Mouse (Mus musculus) liver, embryonic 14.5 days (tissue): ENCODE measurements around the gene Nhlrc4. TPM values are rescaled to one million over a fixed set of nuclear protein-coding genes. Genes with fewer than 3 reads are reported as not detected.

ENCODE experiments used
- ATAC-seq: fragments of 200-750 bp; cut with Nextera tagmentation; 2 replicates; pipeline ENCODE4 v1.8.0; 2017; ENCODE audit warnings: moderate number of reproducible peaks, mild to moderate bottlenecking, moderate library complexity; ENCODE audit not compliant: insufficient read depth
- DNase-seq, 3 experiments: peaks; one replicate each; pipeline ENCODE4 v3.0.0-alpha.2; 2012 to 2013; ENCODE audit warnings: low read depth in 3 of 3, low spot score in 3 of 3
- H3K27ac ChIP-seq: fragments of 300-500 bp; sonication (generic); 2 replicates; pipeline ENCODE4 v1.5.1; 2014; ENCODE audit warnings: moderate library complexity, mild to moderate bottlenecking, control low read depth, inconsistent platforms
- H3K27me3 ChIP-seq: fragments of 300-500 bp; sonication (generic); 2 replicates; pipeline ENCODE4 v1.6.1; 2014; ENCODE audit warnings: mild to moderate bottlenecking, low read length, moderate library complexity; ENCODE audit not compliant: control insufficient read depth, insufficient read depth
- H3K36me3 ChIP-seq: fragments of 300-500 bp; sonication (generic); replicated peaks from 2 replicates; pipeline ENCODE4 v1.6.1; 2014; ENCODE audit warnings: low read depth; ENCODE audit not compliant: control insufficient read depth, insufficient read depth
- H3K4me1 ChIP-seq, 2 experiments: fragments of 200-500 bp in 1 of 2; fragments of 300-500 bp in 1 of 2; sonication (generic) in 1 of 2; replicated peaks; 2 replicates each; pipeline ENCODE4 v1.6.1; 2012 to 2014; ENCODE audit warnings: antibody characterized with exemption in 1 of 2, inconsistent platforms in 1 of 2, low read length in 1 of 2; ENCODE audit not compliant: control insufficient read depth in 2 of 2, insufficient read depth in 2 of 2
- H3K4me2 ChIP-seq: fragments of 300-500 bp; sonication (generic); 2 replicates; pipeline ENCODE4 v1.6.1; 2014; ENCODE audit warnings: low read depth, mild to moderate bottlenecking, control low read depth, moderate library complexity
- H3K4me3 ChIP-seq, 2 experiments: fragments of 200-500 bp in 1 of 2; fragments of 300-500 bp in 1 of 2; sonication (generic) in 1 of 2; 2 replicates each; pipeline ENCODE4 v1.5.1; 2012 to 2014; ENCODE audit warnings: low read depth in 2 of 2, low read length in 2 of 2, mild to moderate bottlenecking in 2 of 2, control low read depth in 1 of 2, inconsistent platforms in 1 of 2, moderate library complexity in 1 of 2; ENCODE audit not compliant: insufficient read depth in 1 of 2
- H3K9ac ChIP-seq: fragments of 300-500 bp; sonication (generic); replicated peaks from 2 replicates; pipeline ENCODE4 v1.6.1; 2014; ENCODE audit warnings: mild to moderate bottlenecking, control low read depth, moderate library complexity
- H3K9me3 ChIP-seq: fragments of 300-500 bp; sonication (generic); 2 replicates; pipeline ENCODE4 v1.6.1; 2016; ENCODE audit warnings: low read length, mixed read lengths; ENCODE audit not compliant: control insufficient read depth
- CTCF ChIP-seq: IDR thresholded peaks from 2 replicates; pipeline ENCODE4 v1.5.1; 2016; ENCODE audit warnings: antibody characterized with exemption, low read depth, control low read depth
- EP300 ChIP-seq: IDR thresholded peaks from 2 replicates; pipeline ENCODE4 v1.6.1; 2016; ENCODE audit warnings: antibody characterized with exemption, low read depth
- WGBS: fragments of 180-500 bp; shearing (Covaris S2); extraction: QIAGEN DNeasy Blood & Tissue Kit; methylation state at CpG from one replicate; pipeline ENCODE4 v1.1.7; 2014; ENCODE audit not compliant: insufficient replicate concordance; 5-methylcytosine and 5-hydroxymethylcytosine counted together
- polyA plus RNA-seq, 2 experiments: library from polyadenylated mRNA; depleted of rRNA in 1 of 2; stranded (reverse) in 1 of 2; unstranded in 1 of 2; fragments of >200 nt; fragmentation: Nextera tagmentation in 1 of 2; extraction: Ambion mirVana in 1 of 2; gene quantifications; 2 replicates each; pipeline versions ENCODE4 v1.2.1 to v1.2.3; 2012 to 2014

Gene Nhlrc4
- polyA plus RNA-seq, 2 experiments = 1.9 to 8.9 TPM

DNA sequence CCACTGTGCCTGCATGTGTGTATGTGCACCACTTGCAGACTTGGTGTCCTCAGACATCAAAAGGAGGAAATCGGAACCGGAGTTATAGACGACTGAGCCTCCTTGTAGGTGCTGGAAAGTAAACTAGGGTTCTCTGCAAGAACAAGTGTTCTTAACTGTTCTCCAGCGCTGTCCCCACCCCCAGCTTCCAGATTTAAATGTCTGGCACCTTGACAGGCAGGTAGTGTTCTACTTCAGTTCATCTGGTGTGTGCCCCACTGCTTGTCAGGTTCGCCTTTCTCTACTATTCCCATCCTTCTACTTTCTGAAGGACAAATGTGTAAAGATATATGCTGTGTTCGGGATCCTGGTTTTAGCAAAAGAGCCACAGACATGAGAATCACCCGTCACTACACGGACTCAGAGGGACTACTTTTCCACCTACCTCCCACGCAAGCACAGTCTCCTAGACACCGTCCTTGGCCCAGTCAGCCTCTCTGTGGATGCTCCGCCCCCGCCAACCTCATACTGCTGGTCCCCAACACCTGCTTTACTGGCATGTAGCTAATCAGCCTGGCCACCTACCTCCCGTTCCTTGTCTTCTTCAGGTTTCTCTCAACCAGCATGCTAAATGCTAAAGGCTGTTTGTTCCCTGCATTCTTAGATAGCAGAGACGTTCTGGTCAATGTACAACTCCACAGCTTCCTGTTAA is 31.4 kb downstream of the Nhlrc4 start:
- Histone ChIP-seq H3K27ac (no peak overlapping the region), H3K4me1 (peaks cover under 1 to 16% of the 10 kb centered on the region in 2 experiments; a peak in 3 of 4 replicates), H3K4me3 (no peak overlapping the region), H3K27me3 (no peaks in the 10 kb centered on the region), H3K4me2 (no peak overlapping the region), H3K9me3 (no peaks in the 10 kb centered on the region), H3K36me3 (no peaks in the 10 kb centered on the region), H3K9ac (no peak overlapping the region)
- DNase-seq (no peak), ATAC-seq (no peak)
- 50% methylated on average over 14 of the region's 14 CpGs for WGBS
- TF ChIP-seq CTCF (no peak), EP300 (no peak)

DNA sequence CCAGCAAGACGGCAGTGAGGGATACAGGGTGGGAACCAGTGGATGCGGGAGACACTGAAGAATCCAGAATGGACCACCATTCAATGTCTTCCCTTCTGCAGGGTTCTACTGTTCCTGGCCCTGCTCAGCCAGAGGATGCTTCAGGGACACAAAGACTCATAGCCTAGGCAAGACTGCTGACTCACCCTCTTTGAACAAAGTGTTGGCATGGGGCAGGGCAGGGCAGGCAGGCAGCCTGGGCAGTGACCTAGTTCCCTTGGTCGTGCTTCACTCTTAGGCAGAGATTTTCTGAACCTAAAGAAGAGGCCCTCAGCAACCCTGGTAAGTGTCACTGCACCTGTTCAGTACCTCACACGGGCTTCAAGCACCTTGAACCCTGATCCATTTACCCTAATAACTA is 32.9 kb downstream of the Nhlrc4 start:
- no peaks in the 10 kb centered on the region for H3K9me3 ChIP-seq
- H3K27ac ChIP-seq = no peak overlapping the region
- peaks cover 0 to 15% of the 10 kb centered on the region in 2 experiments; a peak in 1 of 4 replicates for H3K4me1 ChIP-seq
- H3K9ac ChIP-seq = no peak overlapping the region
- ATAC-seq (no peak), DNase-seq (no peak)
- TF ChIP-seq EP300 (no peak), CTCF (no peak)
- H3K4me2 ChIP-seq = no peak overlapping the region
- H3K27me3 ChIP-seq = no peaks in the 10 kb centered on the region
- 74% methylated on average over 4 of the region's 4 CpGs for WGBS
- no peak overlapping the region for H3K4me3 ChIP-seq
- H3K36me3 ChIP-seq = no peaks in the 10 kb centered on the region

DNA sequence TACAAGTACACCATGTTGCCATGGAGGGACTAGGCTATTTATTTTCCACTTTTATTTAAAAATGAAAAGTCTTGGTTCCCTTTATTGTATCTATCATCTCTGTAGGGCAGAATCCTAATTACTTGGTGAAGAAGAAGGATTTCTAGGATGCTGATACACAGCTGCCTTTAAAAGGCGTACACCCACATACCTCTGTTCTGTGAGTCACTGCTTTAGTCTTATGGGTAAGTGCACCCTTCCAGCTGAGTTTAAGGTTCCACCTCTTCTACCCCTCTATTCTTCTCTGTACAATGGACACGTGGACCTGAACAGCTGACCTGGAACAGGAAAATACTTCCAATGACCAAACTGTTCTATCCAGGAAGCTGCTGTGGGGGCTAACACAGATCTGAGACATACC is 37.1 kb downstream of the Nhlrc4 start:
- no peak for ATAC-seq
- no peak overlapping the region for H3K9ac ChIP-seq
- H3K36me3 ChIP-seq = no peaks in the 10 kb centered on the region
- no peaks in the 10 kb centered on the region for H3K4me1 ChIP-seq
- H3K27ac ChIP-seq = no peak overlapping the region
- no peaks in the 10 kb centered on the region for H3K9me3 ChIP-seq
- no peak for TF ChIP-seq EP300
- TF ChIP-seq CTCF = no peak
- no peak overlapping the region for H3K4me2 ChIP-seq
- WGBS = 68% methylated on average over 2 of the region's 2 CpGs
- H3K4me3 ChIP-seq = no peak overlapping the region
- no peaks in the 10 kb centered on the region for H3K27me3 ChIP-seq
- no peak for DNase-seq

DNA sequence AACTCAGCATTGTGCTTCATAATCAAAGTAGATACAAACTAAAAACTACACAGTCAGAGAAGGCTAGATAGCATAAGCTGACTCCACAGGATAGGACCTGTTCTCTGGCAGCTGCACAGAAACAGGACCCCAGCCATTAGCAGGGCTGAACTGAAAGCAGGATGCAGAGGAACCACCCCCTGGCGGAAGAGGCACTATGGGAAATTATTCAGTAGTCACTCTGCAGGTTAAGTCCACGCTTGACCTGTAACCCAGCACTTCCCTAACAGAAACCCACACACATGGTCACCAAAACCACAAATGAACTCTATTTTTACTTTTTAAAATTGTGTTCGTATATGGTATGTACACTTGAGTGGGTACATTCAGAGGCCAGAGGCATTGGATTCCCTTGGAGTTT is 41.7 kb downstream of the Nhlrc4 start:
- Histone ChIP-seq H3K4me2 (no peak overlapping the region), H3K9ac (no peak overlapping the region), H3K27ac (no peak overlapping the region), H3K27me3 (no peaks in the 10 kb centered on the region), H3K4me1 (no peaks in the 10 kb centered on the region), H3K36me3 (no peaks in the 10 kb centered on the region), H3K9me3 (no peaks in the 10 kb centered on the region), H3K4me3 (no peak overlapping the region)
- no peak for TF ChIP-seq EP300
- TF ChIP-seq CTCF = no peak
- WGBS = 47% methylated on average over 3 of the region's 3 CpGs
- DNase-seq (no peak), ATAC-seq (no peak)

DNA sequence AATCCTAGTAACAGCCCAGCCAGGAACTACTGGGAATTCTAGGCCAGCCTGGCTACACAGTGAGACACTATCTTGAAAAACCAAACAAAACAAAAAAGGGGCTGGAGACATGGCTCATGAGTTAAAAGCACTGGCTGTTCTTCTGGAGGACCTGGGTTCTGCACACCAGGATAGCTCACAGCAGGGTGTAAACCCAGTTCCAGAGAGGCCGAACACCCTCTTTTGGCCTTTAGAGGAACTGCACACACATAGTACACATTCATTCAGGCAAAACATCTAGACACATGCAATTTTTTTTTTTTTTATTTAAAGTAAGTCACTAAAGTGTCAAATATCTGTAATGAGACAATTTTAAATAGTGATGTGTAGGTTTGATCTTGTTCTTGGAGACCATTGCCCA is 44.6 kb downstream of the Nhlrc4 start:
- Histone ChIP-seq H3K9ac (no peak overlapping the region), H3K9me3 (no peaks in the 10 kb centered on the region), H3K27me3 (no peaks in the 10 kb centered on the region), H3K27ac (no peak overlapping the region), H3K4me1 (no peaks in the 10 kb centered on the region), H3K4me3 (no peak overlapping the region), H3K36me3 (no peaks in the 10 kb centered on the region), H3K4me2 (no peak overlapping the region)
- TF ChIP-seq EP300 (no peak), CTCF (0 out of 2 replicates have a peak, but pooled peaks have one; percentile 10)
- 83% methylated on average over 1 of the region's 1 CpGs for WGBS
- DNase-seq = no peak
- no peak for ATAC-seq
